Mouse (Mus musculus) stomach, postnatal 0 days (tissue): Measurements from ENCODE around the gene Phlpp2. TPM values are rescaled to one million over a fixed set of nuclear protein-coding genes. Genes with fewer than 3 reads are reported as not detected.
A peak's percentile ranks its signal among the peaks of the same experiment; 100 is the strongest.

Experiments used
- ATAC-seq: fragments of 200-750 bp; cut with Nextera tagmentation; 2 replicates; pipeline ENCODE4 v1.8.0; 2017; ENCODE audit not compliant: low FRiP score, low TSS enrichment
- DNase-seq: peaks from one replicate; pipeline ENCODE4 v3.0.0-alpha.2; 2016; ENCODE audit warnings: low spot score
- H3K27ac ChIP-seq: fragments of 300-500 bp; sonication (generic); replicated peaks from 2 replicates; pipeline ENCODE4 v1.5.1; 2014; ENCODE audit warnings: mild to moderate bottlenecking, control low read depth
- H3K27me3 ChIP-seq: fragments of 300-500 bp; sonication (generic); 2 replicates; pipeline ENCODE4 v1.6.1; 2014; ENCODE audit warnings: low read length; ENCODE audit not compliant: control insufficient read depth, insufficient read depth
- H3K36me3 ChIP-seq: fragments of 300-500 bp; sonication (generic); 2 replicates; pipeline ENCODE4 v1.6.1; 2014; ENCODE audit warnings: low read length, mixed read lengths; ENCODE audit not compliant: control insufficient read depth, insufficient read depth
- H3K4me1 ChIP-seq: fragments of 300-500 bp; sonication (generic); replicated peaks from 2 replicates; pipeline ENCODE4 v1.6.1; 2014; ENCODE audit warnings: antibody characterized with exemption; ENCODE audit not compliant: control insufficient read depth, insufficient read depth
- H3K4me2 ChIP-seq: fragments of 300-500 bp; sonication (generic); replicated peaks from 2 replicates; pipeline ENCODE4 v1.6.1; 2014; ENCODE audit warnings: low read depth, mild to moderate bottlenecking, control low read depth, moderate library complexity
- H3K4me3 ChIP-seq: fragments of 300-500 bp; sonication (generic); 2 replicates; pipeline ENCODE4 v1.5.1; 2014; ENCODE audit warnings: low read depth, low read length, control low read depth
- H3K9ac ChIP-seq: fragments of 300-500 bp; sonication (generic); 2 replicates; pipeline ENCODE4 v1.6.1; 2014; ENCODE audit warnings: mild to moderate bottlenecking, low read length, control low read depth, mixed read lengths
- H3K9me3 ChIP-seq: fragments of 300-500 bp; sonication (generic); 2 replicates; pipeline ENCODE4 v1.6.1; 2016; ENCODE audit warnings: low read length; ENCODE audit not compliant: control insufficient read depth
- CTCF ChIP-seq: IDR thresholded peaks from 2 replicates; pipeline ENCODE4 v1.5.1; 2016; ENCODE audit warnings: antibody characterized with exemption, low read depth, mild to moderate bottlenecking, moderate library complexity
- EP300 ChIP-seq: optimal IDR thresholded peaks from 2 replicates; pipeline ENCODE3; 2016; ENCODE audit warnings: antibody characterized with exemption
- WGBS: fragments of 180-500 bp; shearing (Covaris S2); extraction: QIAGEN DNeasy Blood & Tissue Kit; methylation state at CpG from one replicate; pipeline ENCODE4 v1.1.7; 2014; 5-methylcytosine and 5-hydroxymethylcytosine counted together
- polyA plus RNA-seq: library from polyadenylated mRNA; unstranded; fragments of >200 nt; fragmentation: Nextera tagmentation; extraction: Ambion mirVana; gene quantifications from 2 replicates; pipeline ENCODE4 v1.2.1, GENCODE M21; 2015

The Phlpp2 gene
- polyA plus RNA-seq, 1 experiment from 2014 or later, result 0.81 TPM

GRCm38 (mm10) chr8:109970323-109970722 lies 102.0 kb downstream of the Phlpp2 start:
- ATAC-seq, result no peak
- WGBS, result 9% methylated on average over 9 of the region's 9 CpGs

GRCm38 (mm10) chr8:109972901-109973300 lies 104.6 kb downstream of the Phlpp2 start:
- H3K27ac ChIP-seq, result no peak overlapping the region
- no peaks in the 10 kb centered on the region for H3K4me1 ChIP-seq
- DNase-seq (no peak), ATAC-seq (no peak)
- H3K36me3 ChIP-seq, result no peaks in the 10 kb centered on the region
- H3K4me2 ChIP-seq, result no peak overlapping the region
- 75% methylated on average over 4 of the region's 4 CpGs for WGBS
- H3K9ac ChIP-seq, result no peak overlapping the region
- H3K4me3 ChIP-seq, result no peak overlapping the region
- TF ChIP-seq CTCF (no peak), EP300 (no peak)
- no peaks in the 10 kb centered on the region for H3K27me3 ChIP-seq
- no peaks in the 10 kb centered on the region; the same call in 1 of the 2 replicates for H3K9me3 ChIP-seq

More at GRCm38 (mm10) chr8:109970323-109970722, 102.0 kb downstream of the Phlpp2 start:
- TF ChIP-seq EP300, result no peak
- peak; percentile 89 for TF ChIP-seq CTCF
- Histone ChIP-seq H3K4me2 (no peak overlapping the region), H3K36me3 (no peaks in the 10 kb centered on the region), H3K4me1 (no peaks in the 10 kb centered on the region), H3K27ac (no peak overlapping the region), H3K9me3 (no peaks in the 10 kb centered on the region), H3K4me3 (no peak overlapping the region), H3K9ac (no peak overlapping the region), H3K27me3 (no peaks in the 10 kb centered on the region)
- DNase-seq, result no peak

GRCm38 (mm10) chr8:109979339-109979738 lies 111.0 kb downstream of the Phlpp2 start:
- ATAC-seq (0 out of 2 replicates have a peak, but pooled peaks have one; percentile 18), DNase-seq (no peak)
- Histone ChIP-seq H3K4me2 (no peak overlapping the region), H3K4me3 (no peak overlapping the region), H3K36me3 (no peaks in the 10 kb centered on the region), H3K27ac (no peak overlapping the region), H3K4me1 (no peaks in the 10 kb centered on the region), H3K9me3 (no peaks in the 10 kb centered on the region; the same call in 1 of the 2 replicates), H3K27me3 (no peaks in the 10 kb centered on the region), H3K9ac (no peak overlapping the region)
- 57% methylated on average over 6 of the region's 6 CpGs for WGBS
- TF ChIP-seq CTCF (no peak), EP300 (no peak)

- Histone ChIP-seq H3K9ac (no peak overlapping the region), H3K4me1 (no peaks in the 10 kb centered on the region), H3K36me3 (no peaks in the 10 kb centered on the region), H3K9me3 (no peaks in the 10 kb centered on the region), H3K4me2 (no peak overlapping the region), H3K4me3 (no peak overlapping the region), H3K27ac (no peak overlapping the region), H3K27me3 (no peaks in the 10 kb centered on the region)
- ATAC-seq (no peak), DNase-seq (no peak)
- WGBS, result 77% methylated on average over 15 of the region's 15 CpGs
- TF ChIP-seq EP300, result no peak
Observed at GRCm38 (mm10) chr8:109982386-109983105, 114.2 kb downstream of the Phlpp2 start.

- Histone ChIP-seq H3K27me3 (no peaks in the 10 kb centered on the region), H3K9ac (no peak overlapping the region), H3K4me3 (no peak overlapping the region), H3K9me3 (no peaks in the 10 kb centered on the region), H3K36me3 (no peaks in the 10 kb centered on the region), H3K27ac (no peak overlapping the region), H3K4me1 (no peaks in the 10 kb centered on the region), H3K4me2 (no peak overlapping the region)
- ATAC-seq (no peak), DNase-seq (no peak)
- TF ChIP-seq EP300 (no peak), CTCF (no peak)
- WGBS, result 32% methylated on average over 5 of the region's 5 CpGs
Observed at GRCm38 (mm10) chr8:109983944-109984343, 115.6 kb downstream of the Phlpp2 start.

GRCm38 (mm10) chr8:109986384-109986783 lies 118.0 kb downstream of the Phlpp2 start:
- ATAC-seq, result no peak
- Histone ChIP-seq H3K36me3 (no peaks in the 10 kb centered on the region), H3K4me1 (no peaks in the 10 kb centered on the region), H3K9me3 (no peaks in the 10 kb centered on the region), H3K27me3 (no peaks in the 10 kb centered on the region), H3K9ac (no peak overlapping the region), H3K4me3 (no peak overlapping the region), H3K27ac (no peak overlapping the region), H3K4me2 (no peak overlapping the region)
- TF ChIP-seq EP300 (no peak), CTCF (no peak)
- DNase-seq, result no peak
- WGBS, result 44% methylated on average over 7 of the region's 7 CpGs
